ENCODE assay signal across 19 mouse cellular contexts in genomic region chr8:60711516-60712086, GRCm38 (mm10).
DNase-seq lines count a peak whose midpoint lies in the region; ATAC-seq lines count a peak whose summit lies in the region.
"Had no signal": no experiment of that assay in that cellular context is flagged by ENCODE, and none has a peak within 500 bp of the region (broad histone marks: within the 10 kb centered on the region; RNA-seq: fewer than 3 reads in every experiment).

No protein-coding gene starts in this region.

- 77% methylated on average over 8 of the region's 8 CpGs for WGBS in hindbrain, embryonic 13.5 days
- 71% methylated on average over 8 of the region's 8 CpGs for WGBS in hindbrain, embryonic 16.5 days
- 50% methylated on average over 8 of the region's 8 CpGs for WGBS in midbrain, embryonic 15.5 days
- WGBS in neural tube, embryonic 15.5 days = 55% methylated on average over 8 of the region's 8 CpGs
- WGBS in heart, embryonic 11.5 days (ENCODE audit: insufficient replicate concordance) = 81% methylated on average over 8 of the region's 8 CpGs

- no peaks in the 10 kb centered on the region for H3K36me3 ChIP-seq in hindbrain, embryonic 13.5 days
- H3K36me3 ChIP-seq in hindbrain, embryonic 16.5 days (ENCODE audit: control insufficient read depth, insufficient read depth, low read length) = no peaks in the 10 kb centered on the region
- no peaks in the 10 kb centered on the region for H3K36me3 ChIP-seq in midbrain, embryonic 15.5 days (replicated peaks)
- H3K36me3 ChIP-seq in neural tube, embryonic 15.5 days = no peaks in the 10 kb centered on the region
- H3K36me3 ChIP-seq in heart, embryonic 11.5 days (ENCODE audit: control insufficient read depth, insufficient read depth, low read length) = no peaks in the 10 kb centered on the region
- H3K36me3 ChIP-seq: embryonic facial prominence, embryonic 12.5 days; heart, embryonic 15.5 days; limb, embryonic 10.5 days had no signal

- 0 out of 2 replicates have a peak, but pooled peaks have one; percentile 71 for ATAC-seq in hindbrain, embryonic 13.5 days (ENCODE audit: low FRiP score)
- peak; percentile 58; the same call in 1 of the 2 replicates for ATAC-seq in hindbrain, embryonic 16.5 days
- ATAC-seq in midbrain, embryonic 15.5 days (replicated peaks) = peak; percentile 84
- peak; percentile 66 for ATAC-seq in neural tube, embryonic 15.5 days (ENCODE audit: low FRiP score)
- ATAC-seq in heart, embryonic 11.5 days (replicated peaks; ENCODE audit: insufficient number of reproducible peaks, low FRiP score, low TSS enrichment) = no peak

- H3K4me3 ChIP-seq in hindbrain, embryonic 13.5 days = no peak overlapping the region
- no peak overlapping the region for H3K4me3 ChIP-seq in hindbrain, embryonic 16.5 days (ENCODE audit: low read length)
- H3K4me3 ChIP-seq in midbrain, embryonic 15.5 days = no peak overlapping the region
- no peak overlapping the region for H3K4me3 ChIP-seq in neural tube, embryonic 15.5 days (replicated peaks)
- H3K4me3 ChIP-seq in heart, embryonic 11.5 days (ENCODE audit: low read depth, low read length) = no peak overlapping the region
- H3K4me3 ChIP-seq: embryonic facial prominence, embryonic 12.5 days; heart, embryonic 15.5 days; limb, embryonic 10.5 days had no signal

- H3K27me3 ChIP-seq in hindbrain, embryonic 13.5 days = no peaks in the 10 kb centered on the region
- no peaks in the 10 kb centered on the region for H3K27me3 ChIP-seq in hindbrain, embryonic 16.5 days (replicated peaks; ENCODE audit: control insufficient read depth, insufficient read depth, low read length)
- no peaks in the 10 kb centered on the region for H3K27me3 ChIP-seq in midbrain, embryonic 15.5 days (replicated peaks)
- no peaks in the 10 kb centered on the region for H3K27me3 ChIP-seq in neural tube, embryonic 15.5 days (replicated peaks)
- no peaks in the 10 kb centered on the region for H3K27me3 ChIP-seq in heart, embryonic 11.5 days (ENCODE audit: control insufficient read depth, insufficient read depth, low read length)
- H3K27me3 ChIP-seq: embryonic facial prominence, embryonic 12.5 days; heart, embryonic 15.5 days had no signal

- DNase-seq in right cerebral cortex, postnatal 36 days (ENCODE audit: low spot score in 2 of 2) = no peak
- no peak for DNase-seq in kidney, adult 11 months
- DNase-seq: adrenal gland, adult 2 months; cerebellum, adult 18-20 months; cerebellum, postnatal 25 days; forebrain, postnatal 0 days; heart, postnatal 36 days; kidney, adult 8-10 months; kidney, postnatal 10 days; spleen, adult 18-20 months had no signal

- no peaks in the 10 kb centered on the region for H3K9me3 ChIP-seq in hindbrain, embryonic 13.5 days
- H3K9me3 ChIP-seq in hindbrain, embryonic 16.5 days (ENCODE audit: control insufficient read depth, low read length) = no peaks in the 10 kb centered on the region
- H3K9me3 ChIP-seq in midbrain, embryonic 15.5 days = no peaks in the 10 kb centered on the region
- no peaks in the 10 kb centered on the region for H3K9me3 ChIP-seq in neural tube, embryonic 15.5 days (replicated peaks)
- H3K9me3 ChIP-seq in heart, embryonic 11.5 days (replicated peaks; ENCODE audit: control insufficient read depth, low read length) = no peaks in the 10 kb centered on the region
- H3K9me3 ChIP-seq: embryonic facial prominence, embryonic 12.5 days; heart, embryonic 15.5 days; limb, embryonic 10.5 days had no signal

- H3K4me2 ChIP-seq in hindbrain, embryonic 13.5 days = no peak overlapping the region
- H3K4me2 ChIP-seq in hindbrain, embryonic 16.5 days (ENCODE audit: low read length) = no peak overlapping the region
- H3K4me2 ChIP-seq in midbrain, embryonic 15.5 days = no peak overlapping the region
- H3K4me2 ChIP-seq in neural tube, embryonic 15.5 days = no peak overlapping the region
- H3K4me2 ChIP-seq in heart, embryonic 11.5 days = no peak overlapping the region
- H3K4me2 ChIP-seq: embryonic facial prominence, embryonic 12.5 days; heart, embryonic 15.5 days had no signal

- H3K27ac ChIP-seq in hindbrain, embryonic 13.5 days = no peak overlapping the region
- no peak overlapping the region for H3K27ac ChIP-seq in hindbrain, embryonic 16.5 days (ENCODE audit: low read depth, low read length)
- no peak overlapping the region for H3K27ac ChIP-seq in midbrain, embryonic 15.5 days
- H3K27ac ChIP-seq in neural tube, embryonic 15.5 days (replicated peaks) = no peak overlapping the region
- no peak overlapping the region for H3K27ac ChIP-seq in heart, embryonic 11.5 days (ENCODE audit: low read depth, low read length)
- H3K27ac ChIP-seq: embryonic facial prominence, embryonic 12.5 days; heart, embryonic 15.5 days; limb, embryonic 10.5 days; macrophage had no signal

- H3K9ac ChIP-seq in hindbrain, embryonic 13.5 days = no peak overlapping the region
- H3K9ac ChIP-seq in hindbrain, embryonic 16.5 days (ENCODE audit: low read depth, low read length) = no peak overlapping the region
- no peak overlapping the region for H3K9ac ChIP-seq in midbrain, embryonic 15.5 days
- H3K9ac ChIP-seq in neural tube, embryonic 15.5 days (replicated peaks) = no peak overlapping the region
- no peak overlapping the region for H3K9ac ChIP-seq in heart, embryonic 11.5 days (ENCODE audit: low read depth, low read length)
- H3K9ac ChIP-seq: embryonic facial prominence, embryonic 12.5 days; forebrain, postnatal 0 days; heart, embryonic 15.5 days had no signal

- H3K4me1 ChIP-seq in hindbrain, embryonic 13.5 days (replicated peaks) = no peaks in the 10 kb centered on the region
- H3K4me1 ChIP-seq in hindbrain, embryonic 16.5 days (ENCODE audit: control insufficient read depth, insufficient read depth, low read depth, low read length) = no peaks in the 10 kb centered on the region
- H3K4me1 ChIP-seq in midbrain, embryonic 15.5 days = no peaks in the 10 kb centered on the region
- no peaks in the 10 kb centered on the region for H3K4me1 ChIP-seq in neural tube, embryonic 15.5 days
- no peaks in the 10 kb centered on the region for H3K4me1 ChIP-seq in heart, embryonic 11.5 days (ENCODE audit: control insufficient read depth, insufficient read depth, low read length)
- H3K4me1 ChIP-seq: embryonic facial prominence, embryonic 12.5 days; heart, embryonic 15.5 days; limb, embryonic 10.5 days had no signal
